Mouse (Mus musculus) E14TG2a.4 (cell line): Measurements from ENCODE around the gene Olfr707.
"Not testable (repeated sequence)": the region's sequence is repeated elsewhere in the genome, so short reads cannot be mapped to it uniquely, and the experiment has no call there.

Experiments
- H3K27me3 ChIP-seq: 2 replicates; pipeline ENCODE4 v1.6.1; 2014; ENCODE audit warnings: low read length, control low read depth; ENCODE audit not compliant: insufficient read depth
- H3K36me3 ChIP-seq: 2 replicates; pipeline ENCODE4 v1.6.1; 2014; ENCODE audit warnings: low read length, control low read depth; ENCODE audit not compliant: insufficient read depth
- H3K4me1 ChIP-seq: replicated peaks from 2 replicates; pipeline ENCODE4 v1.6.1; 2014; ENCODE audit warnings: low read depth, low read length, control low read depth
- H3K4me3 ChIP-seq: replicated peaks from 2 replicates; pipeline ENCODE4 v1.5.1; 2014; ENCODE audit warnings: mild to moderate bottlenecking, low read length
- H3K9me3 ChIP-seq: 2 replicates; pipeline ENCODE4 v1.6.1; 2014; ENCODE audit warnings: low read length, control low read depth
- CTCF ChIP-seq: conservative IDR thresholded peaks from 2 replicates; pipeline ENCODE4 v1.5.1; 2014; ENCODE audit warnings: low read length
- NANOG ChIP-seq: IDR thresholded peaks from 2 replicates; pipeline ENCODE4 v1.6.1; 2014; ENCODE audit warnings: borderline replicate concordance, low read length, mixed read lengths
- POU5F1 ChIP-seq: IDR thresholded peaks from 2 replicates; pipeline ENCODE4 v1.6.1; 2014; ENCODE audit warnings: low read length, borderline replicate concordance

The Olfr707 gene

GRCm38 (mm10) chr7:106901141-106901540 is at the start of gene Olfr707:
Gene Olfr707 (minus strand): TSS chr7:106901241.
- not testable (repeated sequence) for H3K9me3 ChIP-seq, H3K27me3 ChIP-seq, H3K4me1 ChIP-seq, H3K36me3 ChIP-seq, H3K4me3 ChIP-seq

GRCm38 (mm10) chr7:106948212-106948611 is 47.2 kb upstream of the Olfr707 start, which contains the start of gene Olfr710:
Gene Olfr710 (minus strand): TSS chr7:106948312.
- Histone ChIP-seq H3K4me3 (no peak within 1 kb of the TSS), H3K36me3 (no peaks in the 10 kb centered on the region), H3K27me3 (no peaks in the 10 kb centered on the region), H3K4me1 (no peaks in the 10 kb centered on the region), H3K9me3 (no peaks in the 10 kb centered on the region)
- no peak for TF ChIP-seq POU5F1

GRCm38 (mm10) chr7:106932119-106932518 is 31.1 kb upstream of the Olfr707 start, which contains the start of gene Olfr709-ps1:
Gene Olfr709-ps1 (minus strand): TSS chr7:106932219.
- Histone ChIP-seq H3K36me3 (no peaks in the 10 kb centered on the region), H3K27me3 (no peaks in the 10 kb centered on the region), H3K9me3 (no peaks in the 10 kb centered on the region), H3K4me3 (no peak within 1 kb of the TSS), H3K4me1 (no peaks in the 10 kb centered on the region)
- TF ChIP-seq POU5F1 (no peak), NANOG (no peak), CTCF (no peak)

GRCm38 (mm10) chr7:106920961-106921360 is 19.9 kb upstream of the Olfr707 start:
- not testable (repeated sequence) for H3K36me3 ChIP-seq, H3K9me3 ChIP-seq, H3K4me1 ChIP-seq, H3K27me3 ChIP-seq, H3K4me3 ChIP-seq

- no peaks in the 10 kb centered on the region for H3K4me1 ChIP-seq
Observed at GRCm38 (mm10) chr7:106907676-106908075, 6.6 kb upstream of the Olfr707 start, which contains the start of gene Olfr1532-ps1. Gene Olfr1532-ps1 (plus strand): TSS chr7:106908001.

GRCm38 (mm10) chr7:106888062-106888461 is 13.0 kb downstream of the Olfr707 start, which contains the start of gene Olfr706:
Gene Olfr706 (minus strand): TSS chr7:106888162.
- Histone ChIP-seq H3K4me3 (no peak within 1 kb of the TSS), H3K36me3 (no peaks in the 10 kb centered on the region), H3K9me3 (no peaks in the 10 kb centered on the region), H3K27me3 (no peaks in the 10 kb centered on the region), H3K4me1 (no peaks in the 10 kb centered on the region)
- TF ChIP-seq POU5F1 (no peak), NANOG (no peak), CTCF (no peak)

More at GRCm38 (mm10) chr7:106907676-106908075, 6.6 kb upstream of the Olfr707 start, which contains the start of gene Olfr1532-ps1:
- Histone ChIP-seq H3K4me3 (no peak within 1 kb of the TSS), H3K27me3 (no peaks in the 10 kb centered on the region), H3K9me3 (no peaks in the 10 kb centered on the region), H3K36me3 (no peaks in the 10 kb centered on the region)
- no peak for TF ChIP-seq CTCF
- no peak for TF ChIP-seq NANOG
- no peak for TF ChIP-seq POU5F1

GRCm38 (mm10) chr7:106876791-106877190 is 24.2 kb downstream of the Olfr707 start, which contains the start of gene Olfr705:
Gene Olfr705 (minus strand): TSS chr7:106876891.
- Histone ChIP-seq H3K4me1 (no peaks in the 10 kb centered on the region), H3K36me3 (no peaks in the 10 kb centered on the region), H3K9me3 (no peaks in the 10 kb centered on the region; the same call in 1 of the 2 replicates), H3K27me3 (no peaks in the 10 kb centered on the region; the same call in 1 of the 2 replicates), H3K4me3 (no peak within 1 kb of the TSS)
- no peak for TF ChIP-seq CTCF
- TF ChIP-seq NANOG, result no peak
- no peak for TF ChIP-seq POU5F1

- no peak within 1 kb of the TSS for H3K4me3 ChIP-seq
- no peaks in the 10 kb centered on the region for H3K27me3 ChIP-seq
- H3K9me3 ChIP-seq, result no peaks in the 10 kb centered on the region
- TF ChIP-seq NANOG (no peak), CTCF (no peak)
- no peaks in the 10 kb centered on the region for H3K4me1 ChIP-seq
- H3K36me3 ChIP-seq, result no peaks in the 10 kb centered on the region
Observed at GRCm38 (mm10) chr7:106862885-106863284, 38.2 kb downstream of the Olfr707 start, which contains the start of gene Olfr704. Gene Olfr704 (plus strand): TSS chr7:106863185.

- H3K4me1 ChIP-seq, result no peaks in the 10 kb centered on the region
- H3K36me3 ChIP-seq, result no peaks in the 10 kb centered on the region
- TF ChIP-seq NANOG (no peak), POU5F1 (no peak), CTCF (no peak)
- H3K27me3 ChIP-seq, result no peaks in the 10 kb centered on the region
- H3K4me3 ChIP-seq, result no peak within 1 kb of the TSS
- peaks cover 6% of the 10 kb centered on the region; the same call in 1 of the 2 replicates for H3K9me3 ChIP-seq
Observed at GRCm38 (mm10) chr7:106843060-106843459, 58.0 kb downstream of the Olfr707 start, which contains the start of gene Olfr703. Gene Olfr703 (plus strand): TSS chr7:106843360.
